Mouse (Mus musculus): ENCODE measurements around the gene Cep57. TPM values are rescaled to one million over a fixed set of nuclear protein-coding genes. Genes with fewer than 3 reads are reported as not detected.
A peak's percentile ranks its signal among the peaks of the same experiment; 100 is the strongest.

Cep57 gene
- polyA plus RNA-seq (2014; fragmentation: Nextera tagmentation; extraction: Ambion mirVana), result 40.1 and 45.2 TPM in 2 replicates

DNA sequence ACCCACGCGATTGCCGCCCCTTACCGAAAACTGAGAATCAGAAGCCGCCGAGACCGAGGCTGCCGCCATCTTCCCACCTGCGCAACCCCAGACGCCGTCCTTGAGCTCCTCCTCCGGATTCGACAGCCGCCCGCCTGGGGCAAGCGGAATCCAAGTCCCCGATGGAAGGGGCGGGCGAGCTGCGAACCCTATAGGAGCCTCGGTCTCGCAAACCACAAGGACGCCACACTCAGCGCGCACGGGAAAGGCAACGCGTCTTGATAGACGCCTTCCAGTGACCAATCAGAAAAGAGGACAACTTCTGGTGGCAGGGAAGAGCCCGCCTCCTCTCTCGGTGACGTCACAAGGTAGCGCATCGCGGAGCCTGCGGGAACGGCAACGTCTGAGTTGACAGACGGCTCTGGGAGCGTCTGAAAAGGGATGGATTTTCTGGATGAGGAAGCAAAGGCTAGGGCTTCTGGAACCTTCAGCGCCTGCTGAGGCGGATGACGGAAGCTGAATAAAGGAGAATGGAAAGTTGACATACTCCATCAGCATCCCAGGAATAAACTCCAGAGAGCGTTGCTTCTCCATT, at the start of gene Cep57:
TSS of gene Cep57 (minus strand) at position 276 of the 574 bp plus-strand sequence.
- Histone ChIP-seq H3K9me3 (replicated peaks; ENCODE audit: control insufficient read depth, low read length) (no peaks in the 10 kb centered on the region), H3K9ac (ENCODE audit: low read depth, low read length) (peak within 1 kb of the TSS; percentile 98), H3K4me3 (ENCODE audit: low read depth, low read length) (peak within 1 kb of the TSS; percentile 90), H3K4me2 (peak within 1 kb of the TSS; percentile 82), H3K27me3 (ENCODE audit: control insufficient read depth, insufficient read depth, low read length) (no peaks in the 10 kb centered on the region), H3K4me1 (ENCODE audit: control insufficient read depth, insufficient read depth, low read length) (peaks cover 11% of the 10 kb centered on the region), H3K36me3 (ENCODE audit: control insufficient read depth, insufficient read depth, low read length) (peaks cover 6% of the 10 kb centered on the region; the same call in 1 of the 2 replicates), H3K27ac (ENCODE audit: low read depth, low read length) (peak within 1 kb of the TSS; percentile 99)
- peak; percentile 90 for ATAC-seq (replicated peaks; ENCODE audit: insufficient number of reproducible peaks, low FRiP score, low TSS enrichment)
- WGBS (ENCODE audit: insufficient replicate concordance), result under 1% methylated on average over 44 of the region's 44 CpGs

- Histone ChIP-seq H3K36me3 (ENCODE audit: control insufficient read depth, insufficient read depth, low read length) (no peaks in the 10 kb centered on the region), H3K9ac (ENCODE audit: low read depth, low read length) (no peak overlapping the region), H3K27ac (ENCODE audit: low read depth, low read length) (no peak overlapping the region), H3K4me3 (ENCODE audit: low read depth, low read length) (no peak overlapping the region), H3K4me1 (ENCODE audit: control insufficient read depth, insufficient read depth, low read length) (no peaks in the 10 kb centered on the region), H3K27me3 (ENCODE audit: control insufficient read depth, insufficient read depth, low read length) (peaks cover 3% of the 10 kb centered on the region; the same call in 1 of the 2 replicates), H3K4me2 (no peak overlapping the region), H3K9me3 (replicated peaks; ENCODE audit: control insufficient read depth, low read length) (no peaks in the 10 kb centered on the region)
- ATAC-seq (replicated peaks; ENCODE audit: insufficient number of reproducible peaks, low FRiP score, low TSS enrichment), result no peak
- WGBS (ENCODE audit: insufficient replicate concordance), result 39% methylated on average over 2 of the region's 2 CpGs
Observed at GRCm38 (mm10) chr9:13875340-13875739, 48.4 kb upstream of the Cep57 start.

- 45% methylated on average over 2 of the region's 2 CpGs for WGBS (ENCODE audit: insufficient replicate concordance)
- Histone ChIP-seq H3K9ac (ENCODE audit: low read depth, low read length) (no peak overlapping the region), H3K4me1 (ENCODE audit: control insufficient read depth, insufficient read depth, low read length) (no peaks in the 10 kb centered on the region), H3K4me2 (no peak overlapping the region), H3K36me3 (ENCODE audit: control insufficient read depth, insufficient read depth, low read length) (no peaks in the 10 kb centered on the region), H3K4me3 (ENCODE audit: low read depth, low read length) (no peak overlapping the region), H3K9me3 (replicated peaks; ENCODE audit: control insufficient read depth, low read length) (no peaks in the 10 kb centered on the region), H3K27me3 (ENCODE audit: control insufficient read depth, insufficient read depth, low read length) (peaks cover 3% of the 10 kb centered on the region; the same call in 1 of the 2 replicates), H3K27ac (ENCODE audit: low read depth, low read length) (no peak overlapping the region)
- ATAC-seq (replicated peaks; ENCODE audit: insufficient number of reproducible peaks, low FRiP score, low TSS enrichment), result no peak
Observed at GRCm38 (mm10) chr9:13874359-13874758, 47.5 kb upstream of the Cep57 start.

DNA sequence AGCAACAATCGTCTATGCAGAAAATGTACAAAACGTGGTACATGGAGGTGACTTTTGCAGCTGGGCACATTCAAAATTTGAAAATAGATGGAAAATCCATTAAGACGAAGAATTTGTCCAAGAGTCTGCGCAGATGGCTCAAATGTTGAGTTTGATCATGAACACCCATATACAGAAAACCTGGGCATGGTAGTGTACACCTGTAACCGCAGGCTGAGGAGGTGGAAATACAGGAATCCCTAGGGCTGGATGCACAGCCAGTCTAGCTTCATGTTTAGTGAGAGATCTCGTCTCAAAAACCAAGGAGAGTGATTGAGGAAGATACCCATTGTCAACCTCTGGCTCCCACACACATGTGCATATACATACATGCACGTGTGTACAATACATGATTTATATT, 44.7 kb upstream of the Cep57 start:
- 83% methylated on average over 7 of the region's 7 CpGs for WGBS (ENCODE audit: insufficient replicate concordance)
- Histone ChIP-seq H3K27me3 (ENCODE audit: control insufficient read depth, insufficient read depth, low read length) (no peaks in the 10 kb centered on the region), H3K9ac (ENCODE audit: low read depth, low read length) (no peak overlapping the region), H3K4me2 (no peak overlapping the region), H3K4me3 (ENCODE audit: low read depth, low read length) (no peak overlapping the region), H3K4me1 (ENCODE audit: control insufficient read depth, insufficient read depth, low read length) (no peaks in the 10 kb centered on the region), H3K27ac (ENCODE audit: low read depth, low read length) (no peak overlapping the region), H3K9me3 (replicated peaks; ENCODE audit: control insufficient read depth, low read length) (no peaks in the 10 kb centered on the region), H3K36me3 (ENCODE audit: control insufficient read depth, insufficient read depth, low read length) (no peaks in the 10 kb centered on the region)
- no peak for ATAC-seq (replicated peaks; ENCODE audit: insufficient number of reproducible peaks, low FRiP score, low TSS enrichment)

DNA sequence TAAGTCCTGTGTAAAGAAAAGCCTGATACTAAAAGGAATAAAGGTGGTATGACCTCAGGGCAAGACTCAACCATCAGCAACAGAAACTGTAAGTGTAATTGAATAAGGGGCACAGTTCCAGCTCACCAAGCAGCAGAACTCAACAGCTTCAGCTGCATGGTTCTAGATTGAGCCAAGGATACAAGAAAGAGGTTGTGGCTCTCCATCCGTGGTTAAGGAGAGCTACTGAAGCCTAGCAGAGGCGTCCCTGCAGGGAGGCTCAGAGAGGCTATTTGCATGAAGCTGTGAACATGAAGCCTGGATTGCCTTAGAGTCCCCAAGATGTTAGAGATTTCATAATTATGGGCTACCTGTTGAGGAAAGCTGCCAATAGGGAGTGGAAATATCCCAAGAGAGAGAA, 40.7 kb upstream of the Cep57 start:
- WGBS (ENCODE audit: insufficient replicate concordance), result 64% methylated on average over 2 of the region's 2 CpGs
- Histone ChIP-seq H3K9me3 (replicated peaks; ENCODE audit: control insufficient read depth, low read length) (no peaks in the 10 kb centered on the region), H3K4me3 (ENCODE audit: low read depth, low read length) (no peak overlapping the region), H3K9ac (ENCODE audit: low read depth, low read length) (no peak overlapping the region), H3K4me1 (ENCODE audit: control insufficient read depth, insufficient read depth, low read length) (no peaks in the 10 kb centered on the region), H3K36me3 (ENCODE audit: control insufficient read depth, insufficient read depth, low read length) (no peaks in the 10 kb centered on the region), H3K27ac (ENCODE audit: low read depth, low read length) (no peak overlapping the region), H3K4me2 (no peak overlapping the region), H3K27me3 (ENCODE audit: control insufficient read depth, insufficient read depth, low read length) (no peaks in the 10 kb centered on the region)
- no peak for ATAC-seq (replicated peaks; ENCODE audit: insufficient number of reproducible peaks, low FRiP score, low TSS enrichment)

DNA sequence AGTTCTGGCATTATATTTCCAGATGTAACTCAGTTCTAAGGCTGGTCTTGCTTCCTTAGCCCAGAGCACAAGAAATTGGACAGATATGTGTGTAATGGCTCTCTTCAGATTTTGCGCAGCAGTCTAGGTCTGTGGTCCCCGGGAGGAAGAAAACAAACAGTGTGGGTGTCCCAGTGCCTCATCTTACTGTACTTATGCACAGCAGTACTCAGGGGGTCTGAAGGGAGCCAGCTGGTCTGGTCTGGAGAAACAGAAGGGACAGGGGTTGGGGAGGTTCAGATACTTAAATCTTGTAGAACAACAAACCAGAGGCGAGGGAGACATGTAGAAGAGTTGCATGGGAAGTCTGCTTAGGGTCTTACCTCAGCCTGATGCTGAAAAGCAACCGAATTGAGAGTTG, 29.9 kb upstream of the Cep57 start:
- H3K36me3 ChIP-seq (ENCODE audit: control insufficient read depth, insufficient read depth, low read length), result no peaks in the 10 kb centered on the region
- no peaks in the 10 kb centered on the region for H3K9me3 ChIP-seq (replicated peaks; ENCODE audit: control insufficient read depth, low read length)
- no peak for ATAC-seq (replicated peaks; ENCODE audit: insufficient number of reproducible peaks, low FRiP score, low TSS enrichment)
- H3K4me1 ChIP-seq (ENCODE audit: control insufficient read depth, insufficient read depth, low read length), result no peaks in the 10 kb centered on the region
- no peak overlapping the region for H3K4me2 ChIP-seq
- H3K27me3 ChIP-seq (ENCODE audit: control insufficient read depth, insufficient read depth, low read length), result no peaks in the 10 kb centered on the region
- H3K4me3 ChIP-seq (ENCODE audit: low read depth, low read length), result no peak overlapping the region
- no peak overlapping the region for H3K9ac ChIP-seq (ENCODE audit: low read depth, low read length)
- H3K27ac ChIP-seq (ENCODE audit: low read depth, low read length), result no peak overlapping the region
- 73% methylated on average over 4 of the region's 4 CpGs for WGBS (ENCODE audit: insufficient replicate concordance)

DNA sequence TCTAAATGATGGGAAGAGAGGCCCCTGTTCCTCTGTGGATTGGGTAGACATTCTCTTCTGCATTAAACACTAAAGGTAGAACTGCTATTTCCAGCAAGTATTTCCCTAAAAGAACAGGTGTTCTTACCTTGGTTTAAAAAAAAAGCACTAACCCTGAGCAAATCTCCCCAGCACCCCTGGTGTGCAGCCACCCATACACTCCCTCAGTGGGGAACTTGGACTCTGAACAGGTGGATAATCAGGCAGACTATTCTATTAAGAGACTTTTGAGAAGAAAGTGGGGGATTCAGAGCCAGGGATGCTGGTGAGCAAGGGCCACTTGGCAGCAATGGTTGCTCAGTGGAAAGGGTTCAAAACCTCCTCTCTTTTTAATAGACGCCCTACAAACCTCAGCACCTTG, 29.3 kb upstream of the Cep57 start:
- no peak overlapping the region for H3K4me3 ChIP-seq (ENCODE audit: low read depth, low read length)
- no peak for ATAC-seq (replicated peaks; ENCODE audit: insufficient number of reproducible peaks, low FRiP score, low TSS enrichment)
- H3K9me3 ChIP-seq (replicated peaks; ENCODE audit: control insufficient read depth, low read length), result no peaks in the 10 kb centered on the region
- H3K4me1 ChIP-seq (ENCODE audit: control insufficient read depth, insufficient read depth, low read length), result no peaks in the 10 kb centered on the region
- no peak overlapping the region for H3K9ac ChIP-seq (ENCODE audit: low read depth, low read length)
- WGBS (ENCODE audit: insufficient replicate concordance), result 85% methylated on average over 1 of the region's 1 CpGs
- no peak overlapping the region for H3K4me2 ChIP-seq
- H3K27me3 ChIP-seq (ENCODE audit: control insufficient read depth, insufficient read depth, low read length), result no peaks in the 10 kb centered on the region
- no peak overlapping the region for H3K27ac ChIP-seq (ENCODE audit: low read depth, low read length)
- no peaks in the 10 kb centered on the region for H3K36me3 ChIP-seq (ENCODE audit: control insufficient read depth, insufficient read depth, low read length)

DNA sequence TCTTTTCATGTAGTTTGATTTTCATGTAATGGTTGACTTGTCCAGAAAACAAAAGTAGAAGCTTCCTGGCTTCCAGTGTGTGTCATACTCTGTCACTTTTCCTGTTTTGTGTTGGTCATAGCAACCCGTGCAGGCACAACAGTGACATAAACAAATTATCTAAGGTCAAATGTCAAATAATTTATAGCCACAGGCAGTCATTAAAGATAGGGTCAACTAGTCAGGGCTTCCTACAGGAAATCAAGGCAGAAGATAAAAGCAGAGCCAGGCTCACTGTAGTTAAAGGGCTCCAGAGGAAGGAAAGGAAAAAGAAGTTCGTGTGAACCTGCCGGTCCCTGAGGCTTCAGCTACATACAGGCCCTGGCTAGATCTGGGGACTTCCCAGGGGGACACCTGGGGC, 27.0 kb upstream of the Cep57 start:
- H3K9ac ChIP-seq (ENCODE audit: low read depth, low read length), result no peak overlapping the region
- no peak overlapping the region for H3K27ac ChIP-seq (ENCODE audit: low read depth, low read length)
- H3K4me3 ChIP-seq (ENCODE audit: low read depth, low read length), result no peak overlapping the region
- 54% methylated on average over 3 of the region's 3 CpGs for WGBS (ENCODE audit: insufficient replicate concordance)
- H3K9me3 ChIP-seq (replicated peaks; ENCODE audit: control insufficient read depth, low read length), result no peaks in the 10 kb centered on the region
- H3K4me1 ChIP-seq (ENCODE audit: control insufficient read depth, insufficient read depth, low read length), result no peaks in the 10 kb centered on the region
- no peak for ATAC-seq (replicated peaks; ENCODE audit: insufficient number of reproducible peaks, low FRiP score, low TSS enrichment)
- H3K27me3 ChIP-seq (ENCODE audit: control insufficient read depth, insufficient read depth, low read length), result no peaks in the 10 kb centered on the region
- H3K36me3 ChIP-seq (ENCODE audit: control insufficient read depth, insufficient read depth, low read length), result no peaks in the 10 kb centered on the region
- no peak overlapping the region for H3K4me2 ChIP-seq

Measured in heart, embryonic 11.5 days (tissue).